Mouse (Mus musculus) NIH3T3 (cell line): ENCODE measurements at regions not wholly inside any gene's neighbourhood (a gene's known extent, or its start where the extent isn't known, plus 50 kb on each side); places are given as distances from the start of the nearest gene placed in this dataset.
A peak's percentile ranks its signal among the peaks of the same experiment; 100 is the strongest.

Source experiments
- DNase-seq: peaks from one replicate; pipeline ENCODE4 v3.0.0-alpha.2; 2012; ENCODE audit warnings: low read depth

GRCm38 (mm10) chr4:92311891-92312290 is 120.3 kb upstream of the Gm12666 start:
- DNase-seq, result peak; percentile 44

GRCm38 (mm10) chr4:92265878-92266277 is 74.3 kb upstream of the Gm12666 start:
- DNase-seq, result no peak

GRCm38 (mm10) chr4:92246800-92247199 is 55.3 kb upstream of the Gm12666 start:
- DNase-seq, result no peak
